Mouse (Mus musculus) ES-Bruce4 (cell line): ENCODE results near the gene Ddi2.

ENCODE experiments used
- CTCF ChIP-seq: IDR thresholded peaks from one replicate; pipeline ENCODE4 v1.8.1; 2011; ENCODE audit warnings: low read depth, low read length
- EP300 ChIP-seq: IDR thresholded peaks from 2 replicates; pipeline ENCODE4 v1.6.1; 2011; ENCODE audit warnings: low read depth, low read length; ENCODE audit not compliant: insufficient read depth
- POLR2A ChIP-seq: IDR thresholded peaks from one replicate; pipeline ENCODE4 v1.8.1; 2011; ENCODE audit warnings: low read length; ENCODE audit not compliant: insufficient read depth

DNA sequence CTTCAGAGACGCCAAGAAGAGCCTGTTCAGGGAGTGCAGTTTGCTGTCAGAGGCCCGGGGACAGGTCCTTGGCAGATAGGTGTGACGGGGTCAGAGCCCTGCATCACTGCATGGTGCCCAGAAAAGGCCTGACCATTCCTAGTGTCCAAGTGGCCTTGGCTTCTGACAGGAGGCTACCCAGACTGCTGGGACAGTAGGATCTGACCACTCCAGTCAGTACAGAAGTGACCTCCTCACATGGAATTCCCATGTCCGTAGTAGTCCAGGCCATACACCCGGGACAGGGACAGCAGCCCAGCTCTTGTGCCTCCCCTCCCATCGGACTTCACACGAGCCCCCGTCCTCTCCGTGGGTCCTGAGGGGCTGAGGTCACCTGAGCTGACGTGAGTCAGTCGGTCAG, 93.2 kb downstream of the Ddi2 start:
- TF ChIP-seq POLR2A, result no peak
- TF ChIP-seq EP300, result no peak
- TF ChIP-seq CTCF, result no peak
